In genomic region chr11:97799994-97800690, GRCm38 (mm10) we compare ENCODE assay signal across 7 mouse cellular contexts. TPM values are rescaled to one million over a fixed set of nuclear protein-coding genes. Genes with fewer than 3 reads are reported as not detected.
A peak's percentile ranks its signal among the peaks of the same experiment; 100 is the strongest.
DNase-seq lines count a peak whose midpoint lies in the region; ATAC-seq and TF ChIP-seq lines count a peak whose summit lies in the region.

No protein-coding gene starts in this region.

- TF ChIP-seq POLR2A in CH12.LX (IDR thresholded peaks at IDR 0.05; ENCODE audit: low read depth, low read length) = peak; percentile 57

- H3K27ac ChIP-seq in CH12.LX (ENCODE audit: insufficient read depth, low read depth) = peak overlapping the region; percentile 83
- H3K27ac ChIP-seq in embryonic facial prominence, embryonic 13.5 days = peak overlapping the region; percentile 98
- peak overlapping the region; percentile 94 to 95 for H3K27ac ChIP-seq in heart, embryonic 14.5 days (replicated peaks in 1 of 2; ENCODE audit: control insufficient read depth in 1 of 2, insufficient read depth in 1 of 2, low read depth in 2 of 2, low read length in 2 of 2)
- peak overlapping the region; percentile 93 for H3K27ac ChIP-seq in kidney, postnatal 0 days

- in situ Hi-C loops in CH12.LX (cut with MboI; ENCODE audit: low pct_ligation_motif_present, low pct_unique_long_range_greater_than_20kb, low sequenced_read_pairs) = loop anchor here (5.0 kb wide), 3 partner anchors 42 to 187 kb away; partner anchors contain the start of genes B230217C12Rik, Fbxo47 and Plxdc1

- ATAC-seq in embryonic facial prominence, embryonic 13.5 days (ENCODE audit: insufficient number of reproducible peaks, insufficient read depth, low FRiP score, low TSS enrichment, low read depth) = peak; percentile 45
- ATAC-seq in heart, embryonic 14.5 days (ENCODE audit: insufficient number of reproducible peaks, insufficient read depth, low FRiP score, low read depth) = peak; percentile 70
- ATAC-seq in kidney, postnatal 0 days (replicated peaks; ENCODE audit: low FRiP score, low read depth) = peak; percentile 71

- peak; percentile 61 for DNase-seq in CH12.LX (ENCODE audit: extremely low read depth)
- peak; percentile 88 to 93 for DNase-seq in adrenal gland, adult (ENCODE audit: inconsistent age in 2 of 2, low spot score in 1 of 2)
- peak; percentile 74 for DNase-seq in kidney, postnatal 0 days (ENCODE audit: low spot score)
- DNase-seq in lung, postnatal 4 days = peak; percentile 86 to 93
- peak; percentile 66 for DNase-seq in right cerebral cortex, postnatal 25 days

- no peak for TF ChIP-seq EP300 in CH12.LX (IDR thresholded peaks at IDR 0.05; ENCODE audit: low read length)

- peak overlapping the region; percentile 83 for H3K9ac ChIP-seq in CH12.LX (ENCODE audit: insufficient read depth, low read depth)
- H3K9ac ChIP-seq in embryonic facial prominence, embryonic 13.5 days = peak overlapping the region; percentile 93
- peak overlapping the region; percentile 90 for H3K9ac ChIP-seq in heart, embryonic 14.5 days (ENCODE audit: low read length)
- H3K9ac ChIP-seq in kidney, postnatal 0 days (ENCODE audit: low read depth, low read length) = peak overlapping the region; percentile 82

- dilution Hi-C loops in CH12.LX (cut with MboI; ENCODE audit: extremely low pct_ligation_motif_present, extremely low pct_unique_long_range_greater_than_20kb, low sequenced_read_pairs) = no loop called here

- no peaks in the 10 kb centered on the region for H3K9me3 ChIP-seq in CH12.LX (replicated peaks; ENCODE audit: low read length)
- no peaks in the 10 kb centered on the region for H3K9me3 ChIP-seq in embryonic facial prominence, embryonic 13.5 days
- H3K9me3 ChIP-seq in heart, embryonic 14.5 days (ENCODE audit: control insufficient read depth, low read length) = no peaks in the 10 kb centered on the region
- no peaks in the 10 kb centered on the region for H3K9me3 ChIP-seq in kidney, postnatal 0 days (replicated peaks; ENCODE audit: low read length)

- TF ChIP-seq RAD21 in CH12.LX (IDR thresholded peaks at IDR 0.05; ENCODE audit: low read depth, low read length) = no peak

- no peak for TF ChIP-seq CTCF in CH12.LX (conservative IDR thresholded peaks at IDR 0.05 in 1 of 2, IDR thresholded peaks at IDR 0.05 in 1 of 2; ENCODE audit: low read depth in 2 of 2, low read length in 2 of 2)
- TF ChIP-seq CTCF in kidney, postnatal 0 days (IDR thresholded peaks at IDR 0.05; ENCODE audit: low read depth) = no peak

- peak overlapping the region; percentile 86 for H3K4me2 ChIP-seq in CH12.LX (ENCODE audit: insufficient read depth, low read depth, poor library complexity, severe bottlenecking)
- H3K4me2 ChIP-seq in embryonic facial prominence, embryonic 13.5 days = peak overlapping the region; percentile 83
- peak overlapping the region; percentile 71 for H3K4me2 ChIP-seq in heart, embryonic 14.5 days (ENCODE audit: low read length)
- H3K4me2 ChIP-seq in kidney, postnatal 0 days (ENCODE audit: low read length) = peak overlapping the region; percentile 81

- peaks cover 0 to 7% of the 10 kb centered on the region in 2 experiments for H3K36me3 ChIP-seq in CH12.LX (replicated peaks in 1 of 2; ENCODE audit: control insufficient read depth in 1 of 2, insufficient read depth in 1 of 2, low read length in 1 of 2)
- H3K36me3 ChIP-seq in embryonic facial prominence, embryonic 13.5 days = no peaks in the 10 kb centered on the region
- no peaks in the 10 kb centered on the region for H3K36me3 ChIP-seq in heart, embryonic 14.5 days (ENCODE audit: control insufficient read depth, insufficient read depth, low read length)
- no peaks in the 10 kb centered on the region for H3K36me3 ChIP-seq in kidney, postnatal 0 days (ENCODE audit: insufficient read depth, low read length)

- WGBS in embryonic facial prominence, embryonic 13.5 days = 2% methylated on average over 29 of the region's 43 CpGs
- WGBS in heart, embryonic 14.5 days = 0% methylated on average over 31 of the region's 43 CpGs
- under 1% methylated on average over 31 of the region's 43 CpGs for WGBS in kidney, postnatal 0 days

- H3K79me2 ChIP-seq in CH12.LX (replicated peaks; ENCODE audit: control insufficient read depth, extremely low read depth, insufficient read depth, poor library complexity, severe bottlenecking) = no peaks in the 10 kb centered on the region

- H3K4me3 ChIP-seq in CH12.LX (replicated peaks in 1 of 3; ENCODE audit: low read depth in 2 of 3, low read length in 2 of 3, poor library complexity in 1 of 3) = peak overlapping the region; percentile 79 to 90 (median 90)
- H3K4me3 ChIP-seq in embryonic facial prominence, embryonic 13.5 days = peak overlapping the region; percentile 96
- peak overlapping the region; percentile 84 to 85 for H3K4me3 ChIP-seq in heart, embryonic 14.5 days (ENCODE audit: control insufficient read depth in 1 of 2, insufficient read depth in 1 of 2, low read depth in 1 of 2, low read length in 2 of 2)
- peak overlapping the region; percentile 84 for H3K4me3 ChIP-seq in kidney, postnatal 0 days (replicated peaks; ENCODE audit: low read depth, low read length)

- no peaks in the 10 kb centered on the region for H3K27me3 ChIP-seq in CH12.LX (replicated peaks)
- H3K27me3 ChIP-seq in embryonic facial prominence, embryonic 13.5 days = no peaks in the 10 kb centered on the region
- H3K27me3 ChIP-seq in heart, embryonic 14.5 days (ENCODE audit: control insufficient read depth, insufficient read depth, low read length) = no peaks in the 10 kb centered on the region
- H3K27me3 ChIP-seq in kidney, postnatal 0 days (ENCODE audit: insufficient read depth, low read length) = no peaks in the 10 kb centered on the region

- H3K4me1 ChIP-seq in CH12.LX (ENCODE audit: control insufficient read depth in 1 of 2, insufficient read depth in 2 of 2) = peaks cover 17 to 53% of the 10 kb centered on the region in 2 experiments
- peaks cover 40% of the 10 kb centered on the region for H3K4me1 ChIP-seq in embryonic facial prominence, embryonic 13.5 days
- peaks cover 25 to 45% of the 10 kb centered on the region in 2 experiments for H3K4me1 ChIP-seq in heart, embryonic 14.5 days (ENCODE audit: control insufficient read depth in 2 of 2, insufficient read depth in 2 of 2, low read length in 2 of 2)
- H3K4me1 ChIP-seq in kidney, postnatal 0 days (replicated peaks; ENCODE audit: insufficient read depth, low read length) = peaks cover 30% of the 10 kb centered on the region

TF ChIP-seq in CH12.LX, 34 proteins besides CTCF, POLR2A, EP300 and RAD21 (continues in another document):
- TF ChIP-seq NRF1 (IDR thresholded peaks at IDR 0.05; ENCODE audit: low read depth, low read length) (no peak), MYC (IDR thresholded peaks at IDR 0.05; ENCODE audit: low read depth, low read length) (no peak), MXI1 (IDR thresholded peaks at IDR 0.05; ENCODE audit: low read depth, low read length) (no peak), SIN3A (IDR thresholded peaks at IDR 0.05; ENCODE audit: low read length) (peak; percentile 39), MAX (IDR thresholded peaks at IDR 0.05; ENCODE audit: low read length) (no peak), ELF1 (IDR thresholded peaks at IDR 0.05; ENCODE audit: low read depth, low read length) (peak; percentile 71), E2F4 (IDR thresholded peaks at IDR 0.05; ENCODE audit: insufficient replicate concordance, low read depth, low read length) (no peak), MAFK (IDR thresholded peaks at IDR 0.05; ENCODE audit: insufficient replicate concordance, low read length) (no peak), ETS1 (conservative IDR thresholded peaks at IDR 0.05; ENCODE audit: low read depth, low read length) (no peak), CHD1 (IDR thresholded peaks at IDR 0.05; ENCODE audit: low read depth, low read length) (no peak)

RNA-seq across cellular contexts. Expression of gene Lasp1, which starts 1.3 kb away (rescaled TPM):
- total RNA-seq in CH12.LX (2012; rRNA removed) (16.8 and 18.6 TPM in 2 replicates), CH12.LX (2014; rRNA removed) (12.3 and 12.5 TPM in 2 replicates)
- 45.1 and 45.4 TPM in 2 replicates for polyA plus RNA-seq in CH12.LX (2012; ENCODE audit: insufficient read length, low read depth)
- 122 and 131 TPM in 2 replicates for polyA plus RNA-seq in embryonic facial prominence, embryonic 13.5 days (2015; fragmentation: Nextera tagmentation; extraction: Ambion mirVana)
- 26.5 and 28.1 TPM in 2 replicates for polyA plus RNA-seq in heart, embryonic 14.5 days (2014; fragmentation: Nextera tagmentation; extraction: Ambion mirVana)
- 87.7 and 96.4 TPM in 2 replicates for polyA plus RNA-seq in kidney, postnatal 0 days (2015; fragmentation: Nextera tagmentation; extraction: Ambion mirVana)

RNA-seq across cellular contexts. Expression of gene Rpl23, which starts 17.9 kb away (rescaled TPM):
- total RNA-seq in CH12.LX (2012; rRNA removed) (2,073 and 2,338 TPM in 2 replicates), CH12.LX (2014; rRNA removed) (1,878 and 2,226 TPM in 2 replicates)
- polyA plus RNA-seq in CH12.LX (2012; ENCODE audit: insufficient read length, low read depth) = 1,387 and 2,564 TPM in 2 replicates
- polyA plus RNA-seq in embryonic facial prominence, embryonic 13.5 days (2015; fragmentation: Nextera tagmentation; extraction: Ambion mirVana) = 596 and 632 TPM in 2 replicates
- polyA plus RNA-seq in heart, embryonic 14.5 days (2014; fragmentation: Nextera tagmentation; extraction: Ambion mirVana) = 499 and 536 TPM in 2 replicates
- 716 and 863 TPM in 2 replicates for polyA plus RNA-seq in kidney, postnatal 0 days (2015; fragmentation: Nextera tagmentation; extraction: Ambion mirVana)

RNA-seq across cellular contexts. Expression of gene 1700001P01Rik, which starts 24.4 kb away (rescaled TPM):
- total RNA-seq in CH12.LX (2012; rRNA removed) (0.47 and 0.50 TPM in 2 replicates), CH12.LX (2014; rRNA removed) (not detected in 2 replicates)
- polyA plus RNA-seq in CH12.LX (2012; ENCODE audit: insufficient read length, low read depth) = 0.41 TPM in 1 of 2 replicates, not detected in the other
- polyA plus RNA-seq in embryonic facial prominence, embryonic 13.5 days (2015; fragmentation: Nextera tagmentation; extraction: Ambion mirVana) = 0.62 and 0.84 TPM in 2 replicates
- polyA plus RNA-seq in heart, embryonic 14.5 days (2014; fragmentation: Nextera tagmentation; extraction: Ambion mirVana) = not detected in 2 replicates
- polyA plus RNA-seq in kidney, postnatal 0 days (2015; fragmentation: Nextera tagmentation; extraction: Ambion mirVana) = not detected in 2 replicates

RNA-seq across cellular contexts. Expression of gene Cwc25, which starts 33.8 kb away (rescaled TPM):
- total RNA-seq in CH12.LX (2012; rRNA removed) (16.7 and 17.3 TPM in 2 replicates), CH12.LX (2014; rRNA removed) (19.3 and 19.6 TPM in 2 replicates)
- polyA plus RNA-seq in CH12.LX (2012; ENCODE audit: insufficient read length, low read depth) = 21.5 and 21.7 TPM in 2 replicates
- polyA plus RNA-seq in embryonic facial prominence, embryonic 13.5 days (2015; fragmentation: Nextera tagmentation; extraction: Ambion mirVana) = 22.5 and 23.3 TPM in 2 replicates
- polyA plus RNA-seq in heart, embryonic 14.5 days (2014; fragmentation: Nextera tagmentation; extraction: Ambion mirVana) = 9.0 and 9.8 TPM in 2 replicates
- 13.9 and 14.8 TPM in 2 replicates for polyA plus RNA-seq in kidney, postnatal 0 days (2015; fragmentation: Nextera tagmentation; extraction: Ambion mirVana)

RNA-seq across cellular contexts. Expression of gene B230217C12Rik, which starts 40.4 kb away (rescaled TPM):
- 4.6 and 4.9 TPM in 2 replicates for total RNA-seq in CH12.LX (2012; rRNA removed)
- 13.7 and 14.0 TPM in 2 replicates for total RNA-seq in CH12.LX (2014; rRNA removed)
- 11.9 and 12.4 TPM in 2 replicates for polyA plus RNA-seq in CH12.LX (2012; ENCODE audit: insufficient read length, low read depth)
- polyA plus RNA-seq in embryonic facial prominence, embryonic 13.5 days (2015; fragmentation: Nextera tagmentation; extraction: Ambion mirVana) = 10.5 and 11.8 TPM in 2 replicates
- polyA plus RNA-seq in heart, embryonic 14.5 days (2014; fragmentation: Nextera tagmentation; extraction: Ambion mirVana) = 4.2 and 5.5 TPM in 2 replicates
- 5.1 and 5.6 TPM in 2 replicates for polyA plus RNA-seq in kidney, postnatal 0 days (2015; fragmentation: Nextera tagmentation; extraction: Ambion mirVana)

Comparison
In these comparisons a context has a peak if more than half of its experiments do, and no peak if none do; other contexts are left out.
1. Peak in every context shown above with its lines: DNase-seq, ATAC-seq, H3K4me3 ChIP-seq and H3K27ac ChIP-seq.